Mouse (Mus musculus) intestine, postnatal 0 days (tissue): ENCODE measurements around the gene Rpl5. TPM values are rescaled to one million over a fixed set of nuclear protein-coding genes. Genes with fewer than 3 reads are reported as not detected.
"Not testable (repeated sequence)": the region's sequence is repeated elsewhere in the genome, so short reads cannot be mapped to it uniquely, and the experiment has no call there.

Source experiments
- ATAC-seq: fragments of 200-750 bp; cut with Nextera tagmentation; 2 replicates; pipeline ENCODE4 v1.8.0; 2017; ENCODE audit warnings: mild to moderate bottlenecking, moderate TSS enrichment, moderate library complexity
- H3K27ac ChIP-seq: fragments of 300-500 bp; sonication (generic); 2 replicates; pipeline ENCODE4 v1.5.1; 2014; ENCODE audit warnings: mild to moderate bottlenecking, low read depth, low read length, moderate library complexity
- H3K27me3 ChIP-seq: fragments of 300-500 bp; sonication (generic); replicated peaks from 2 replicates; pipeline ENCODE4 v1.6.1; 2014; ENCODE audit warnings: low read length, mixed read lengths; ENCODE audit not compliant: control insufficient read depth, insufficient read depth
- H3K36me3 ChIP-seq: fragments of 300-500 bp; sonication (generic); 2 replicates; pipeline ENCODE4 v1.6.1; 2014; ENCODE audit warnings: mild to moderate bottlenecking, moderate library complexity; ENCODE audit not compliant: control insufficient read depth, insufficient read depth
- H3K4me1 ChIP-seq: fragments of 300-500 bp; sonication (generic); replicated peaks from 2 replicates; pipeline ENCODE4 v1.6.1; 2014; ENCODE audit warnings: antibody characterized with exemption, low read length, mixed read lengths; ENCODE audit not compliant: control insufficient read depth, insufficient read depth
- H3K4me2 ChIP-seq: fragments of 300-500 bp; sonication (generic); replicated peaks from 2 replicates; pipeline ENCODE4 v1.6.1; 2014; ENCODE audit warnings: low read depth, mild to moderate bottlenecking, moderate library complexity
- H3K4me3 ChIP-seq: fragments of 300-500 bp; sonication (generic); 2 replicates; pipeline ENCODE4 v1.5.1; 2014; ENCODE audit warnings: low read depth, low read length
- H3K9ac ChIP-seq: fragments of 300-500 bp; sonication (generic); 2 replicates; pipeline ENCODE4 v1.6.1; 2014; ENCODE audit warnings: mild to moderate bottlenecking, low read depth, low read length
- H3K9me3 ChIP-seq: fragments of 300-500 bp; sonication (generic); 2 replicates; pipeline ENCODE4 v1.6.1; 2016; ENCODE audit warnings: mixed run types; ENCODE audit not compliant: control insufficient read depth
- CTCF ChIP-seq: sonication (generic); IDR thresholded peaks from 2 replicates; pipeline ENCODE4 v1.5.1; 2016; ENCODE audit warnings: low read depth, mild to moderate bottlenecking, control low read depth, antibody characterized with exemption, moderate library complexity
- WGBS: fragments of 180-500 bp; shearing (Covaris S2); extraction: QIAGEN DNeasy Blood & Tissue Kit; methylation state at CpG from one replicate; pipeline ENCODE4 v1.1.7; 2014; 5-methylcytosine and 5-hydroxymethylcytosine counted together
- polyA plus RNA-seq: library from polyadenylated mRNA; unstranded; fragments of >200 nt; fragmentation: Nextera tagmentation; extraction: Ambion mirVana; gene quantifications from 2 replicates; pipeline ENCODE4 v1.2.1, GENCODE M21; 2015

The Rpl5 gene
- polyA plus RNA-seq, 1 experiment from 2014 or later, result 26.7 TPM

GRCm38 (mm10) chr5:107891515-107891914 lies 8.8 kb upstream of the Rpl5 start:
- not testable (repeated sequence) for H3K9me3 ChIP-seq, H3K27me3 ChIP-seq, H3K36me3 ChIP-seq, H3K9ac ChIP-seq, H3K4me2 ChIP-seq, H3K4me3 ChIP-seq, ATAC-seq, H3K4me1 ChIP-seq, H3K27ac ChIP-seq
- peak; percentile 79 for TF ChIP-seq CTCF
- WGBS, result 50% methylated on average over 1 of the region's 1 CpGs

DNA sequence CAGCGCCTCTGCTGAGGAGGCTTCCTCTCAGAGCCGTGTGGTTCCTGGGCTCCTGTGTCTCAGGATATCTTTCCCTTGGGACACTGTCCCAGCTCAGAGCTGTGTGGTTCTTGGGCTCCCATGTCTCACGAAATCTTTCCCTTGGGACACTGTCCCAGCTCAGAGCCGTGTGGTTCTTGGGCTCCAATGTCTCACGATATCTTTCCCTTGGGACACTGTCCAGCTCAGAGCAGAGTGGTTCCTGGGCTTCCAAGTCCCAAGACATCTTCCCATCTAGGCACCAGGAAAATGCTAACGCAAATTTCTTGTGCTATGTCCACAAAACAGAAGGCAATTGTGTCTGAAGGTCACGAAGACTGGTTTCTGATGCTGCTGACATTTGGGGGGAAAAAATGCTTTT lies 5.6 kb upstream of the Rpl5 start:
- Histone ChIP-seq H3K36me3 (no peaks in the 10 kb centered on the region), H3K4me1 (no peaks in the 10 kb centered on the region), H3K9ac (no peak overlapping the region), H3K4me2 (no peak overlapping the region), H3K4me3 (no peak overlapping the region), H3K27ac (no peak overlapping the region), H3K27me3 (no peaks in the 10 kb centered on the region), H3K9me3 (no peaks in the 10 kb centered on the region)
- TF ChIP-seq CTCF, result no peak
- ATAC-seq, result no peak
- 68% methylated on average over 7 of the region's 7 CpGs for WGBS

DNA sequence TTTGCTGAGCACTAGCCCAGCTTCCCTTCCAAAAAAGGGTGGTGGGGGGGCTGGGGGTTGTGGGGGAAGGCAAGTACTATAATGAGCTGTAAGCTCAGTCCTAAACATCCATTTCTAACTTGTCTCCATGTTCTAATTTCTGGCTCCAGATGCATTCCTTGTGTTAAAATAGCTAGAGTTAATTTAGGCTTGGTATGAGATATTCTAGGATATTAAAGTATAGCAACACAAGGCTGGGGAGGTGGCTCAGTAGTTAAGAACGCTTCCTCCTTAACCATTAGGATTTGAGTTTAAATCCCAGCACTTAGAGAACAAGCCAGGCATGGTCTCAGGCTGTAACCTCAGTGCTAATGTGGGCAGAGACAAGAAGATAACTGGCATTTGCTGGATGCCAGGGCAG lies 4.0 kb upstream of the Rpl5 start:
- ATAC-seq, result no peak
- no peaks in the 10 kb centered on the region for H3K27me3 ChIP-seq

DNA sequence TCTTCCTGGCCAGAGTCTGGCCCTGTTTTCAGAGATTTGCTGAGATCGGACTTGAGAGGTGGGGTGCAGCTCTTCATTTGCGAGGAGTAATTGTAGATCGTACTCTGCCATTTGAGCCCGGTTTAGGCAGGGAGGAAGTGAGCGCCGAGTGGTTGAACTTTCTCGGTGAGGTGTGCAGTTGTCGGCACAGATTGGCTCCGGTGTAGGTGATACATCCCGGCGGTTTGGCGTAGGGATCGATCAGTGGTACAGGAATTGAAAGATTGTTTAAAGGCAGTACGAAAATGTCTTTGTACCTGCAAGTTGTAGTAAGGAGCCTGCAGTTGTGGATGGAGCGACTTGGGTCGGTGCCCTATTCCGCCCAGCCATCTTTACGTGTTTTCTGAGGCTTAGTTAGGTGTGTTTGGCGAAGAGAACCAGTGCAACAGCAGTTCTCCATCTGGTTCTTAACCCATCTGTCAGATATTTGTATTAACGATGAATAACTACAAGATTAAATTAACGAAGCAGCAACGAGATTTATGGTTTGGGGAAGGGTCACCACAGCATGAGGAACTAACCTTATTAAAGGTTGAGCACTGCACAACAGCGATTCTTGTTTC lies 813 bp downstream of the Rpl5 start:
- Histone ChIP-seq H3K9me3 (no peaks in the 10 kb centered on the region), H3K36me3 (peaks cover 38% of the 10 kb centered on the region), H3K4me3 (peak overlapping the region; percentile 77), H3K9ac (peak overlapping the region; percentile 71), H3K27ac (peak overlapping the region; percentile 47), H3K27me3 (no peaks in the 10 kb centered on the region), H3K4me1 (no peaks in the 10 kb centered on the region), H3K4me2 (peak overlapping the region; percentile 64)
- under 1% methylated on average over 23 of the region's 23 CpGs for WGBS
- peak; percentile 32 for ATAC-seq
- TF ChIP-seq CTCF, result no peak

More for the DNA sequence above, 4.0 kb upstream of the Rpl5 start:
- no peak overlapping the region for H3K27ac ChIP-seq
- H3K9me3 ChIP-seq, result no peaks in the 10 kb centered on the region
- TF ChIP-seq CTCF, result no peak
- 78% methylated on average over 1 of the region's 1 CpGs for WGBS
- no peak overlapping the region for H3K4me2 ChIP-seq
- H3K4me1 ChIP-seq, result no peaks in the 10 kb centered on the region
- no peak overlapping the region for H3K4me3 ChIP-seq
- no peaks in the 10 kb centered on the region for H3K36me3 ChIP-seq
- H3K9ac ChIP-seq, result no peak overlapping the region

DNA sequence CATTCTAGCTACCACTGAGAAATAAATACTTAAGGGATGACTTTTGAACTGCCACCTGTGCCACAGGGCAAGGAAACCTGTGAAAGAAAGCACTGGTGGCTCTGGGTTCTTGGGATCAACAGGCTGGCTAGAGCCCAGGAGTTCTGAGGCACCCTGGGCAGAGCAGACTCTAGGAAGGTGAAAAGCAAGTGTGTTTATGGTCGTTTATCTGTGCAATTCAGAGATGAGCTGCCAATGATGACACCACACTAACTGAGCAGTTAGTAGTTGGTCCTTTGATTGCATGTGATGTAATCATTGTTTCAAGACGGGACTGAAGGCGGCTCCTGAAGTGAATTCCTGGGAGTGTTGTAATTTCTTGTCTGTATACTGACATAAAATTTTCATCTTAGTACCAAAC lies 4.0 kb downstream of the Rpl5 start:
- no peak for TF ChIP-seq CTCF
- H3K27me3 ChIP-seq, result no peaks in the 10 kb centered on the region
- no peaks in the 10 kb centered on the region for H3K9me3 ChIP-seq
- no peak overlapping the region; the same call in 1 of the 2 replicates for H3K27ac ChIP-seq
- no peak for ATAC-seq
- WGBS, result 49% methylated on average over 3 of the region's 3 CpGs
- no peak overlapping the region for H3K4me3 ChIP-seq
- no peak overlapping the region for H3K4me2 ChIP-seq
- H3K36me3 ChIP-seq, result peaks cover 69% of the 10 kb centered on the region
- no peak overlapping the region for H3K9ac ChIP-seq
- H3K4me1 ChIP-seq, result no peaks in the 10 kb centered on the region

GRCm38 (mm10) chr5:107908514-107909110 lies 8.3 kb downstream of the Rpl5 start:
- 63% methylated on average over 2 of the region's 2 CpGs for WGBS
- no peak overlapping the region for H3K9ac ChIP-seq
- H3K27me3 ChIP-seq, result no peaks in the 10 kb centered on the region
- ATAC-seq, result no peak
- no peak overlapping the region for H3K27ac ChIP-seq
- no peaks in the 10 kb centered on the region for H3K4me1 ChIP-seq
- peaks cover 64% of the 10 kb centered on the region for H3K36me3 ChIP-seq
- H3K4me3 ChIP-seq, result no peak overlapping the region
- no peak for TF ChIP-seq CTCF
- no peaks in the 10 kb centered on the region for H3K9me3 ChIP-seq
- no peak overlapping the region for H3K4me2 ChIP-seq

GRCm38 (mm10) chr5:107909668-107910067 lies 9.4 kb downstream of the Rpl5 start:
- WGBS, result 81% methylated on average over 3 of the region's 3 CpGs
- Histone ChIP-seq H3K4me2 (no peak overlapping the region), H3K4me3 (no peak overlapping the region), H3K27ac (no peak overlapping the region), H3K9me3 (no peaks in the 10 kb centered on the region), H3K27me3 (no peaks in the 10 kb centered on the region), H3K36me3 (peaks cover 55% of the 10 kb centered on the region), H3K9ac (no peak overlapping the region), H3K4me1 (no peaks in the 10 kb centered on the region)
- ATAC-seq, result no peak
- TF ChIP-seq CTCF, result no peak
